Mouse (Mus musculus): ENCODE measurements at regions not wholly inside any gene's neighbourhood (a gene's known extent, or its start where the extent isn't known, plus 50 kb on each side); places are given as distances from the start of the nearest gene placed in this dataset.

GRCm38 (mm10) chr2:170294657-170295056 lies 133.0 kb downstream of the Bcas1 start:
- 91% methylated on average over 12 of the region's 12 CpGs for WGBS
- Histone ChIP-seq H3K4me3 (replicated peaks) (no peak overlapping the region), H3K4me1 (no peaks in the 10 kb centered on the region), H3K9ac (no peak overlapping the region), H3K36me3 (replicated peaks) (no peaks in the 10 kb centered on the region), H3K27me3 (peaks cover 5% of the 10 kb centered on the region; the same call in 1 of the 2 replicates), H3K9me3 (no peaks in the 10 kb centered on the region), H3K27ac (no peak overlapping the region), H3K4me2 (no peak overlapping the region)
- no peak for ATAC-seq (ENCODE audit: low FRiP score)

DNA sequence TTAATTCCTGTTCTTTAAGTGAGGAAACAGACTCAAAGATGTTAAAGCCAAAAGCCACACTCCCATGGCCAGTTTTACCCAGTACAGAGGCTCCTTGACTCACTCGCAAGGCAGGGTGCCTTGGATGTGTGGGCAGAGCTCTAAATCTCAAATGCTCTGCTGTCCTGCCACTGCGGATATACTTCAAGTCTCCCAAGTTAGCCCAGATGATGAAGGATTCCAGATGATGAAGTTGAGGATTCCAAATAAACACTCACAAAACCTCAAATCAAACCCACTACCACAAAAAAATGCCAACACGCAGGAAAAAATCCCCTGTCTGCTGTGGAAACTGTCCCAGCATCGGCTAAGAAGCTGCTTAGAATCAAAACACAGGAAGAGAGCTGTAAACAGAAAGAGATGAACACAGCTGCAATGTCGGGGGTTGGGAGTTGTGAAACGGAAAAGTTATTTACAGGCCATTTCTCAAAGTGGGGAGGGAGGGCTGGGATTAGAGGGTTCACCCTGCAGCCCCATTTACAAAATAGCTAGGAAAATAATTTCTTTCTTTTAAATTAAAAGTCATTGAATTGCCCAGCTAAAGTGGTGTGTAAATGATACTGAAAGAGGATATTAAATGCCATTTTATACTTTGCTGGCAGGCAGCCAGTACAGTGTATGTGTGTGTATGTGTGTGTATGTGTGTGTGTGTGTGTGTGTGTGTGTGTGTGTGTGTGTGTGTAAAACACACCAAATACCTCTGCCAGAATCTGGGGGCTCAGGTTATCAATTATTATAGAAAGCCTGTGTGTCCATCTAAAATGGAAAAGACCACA lies 135.6 kb downstream of the Bcas1 start:
- H3K9ac ChIP-seq = no peak overlapping the region
- no peak overlapping the region for H3K27ac ChIP-seq
- no peaks in the 10 kb centered on the region for H3K9me3 ChIP-seq
- H3K4me3 ChIP-seq (replicated peaks) = no peak overlapping the region
- 45% methylated on average over 6 of the region's 6 CpGs for WGBS
- no peak overlapping the region for H3K4me2 ChIP-seq
- H3K4me1 ChIP-seq = peaks cover 17% of the 10 kb centered on the region
- H3K27me3 ChIP-seq = peaks cover 5% of the 10 kb centered on the region; the same call in 1 of the 2 replicates
- ATAC-seq (ENCODE audit: low FRiP score) = no peak
- no peaks in the 10 kb centered on the region for H3K36me3 ChIP-seq (replicated peaks)

GRCm38 (mm10) chr2:170289378-170289960 lies 138.2 kb downstream of the Bcas1 start:
- no peaks in the 10 kb centered on the region for H3K9me3 ChIP-seq
- H3K27me3 ChIP-seq = peaks cover 8% of the 10 kb centered on the region; the same call in 1 of the 2 replicates
- WGBS = 86% methylated on average over 9 of the region's 9 CpGs
- ATAC-seq (ENCODE audit: low FRiP score) = no peak
- no peak overlapping the region for H3K4me3 ChIP-seq (replicated peaks)
- H3K4me1 ChIP-seq = peaks cover 24% of the 10 kb centered on the region
- no peak overlapping the region for H3K4me2 ChIP-seq
- no peak overlapping the region for H3K9ac ChIP-seq
- no peaks in the 10 kb centered on the region for H3K36me3 ChIP-seq (replicated peaks)
- H3K27ac ChIP-seq = no peak overlapping the region

- H3K27me3 ChIP-seq = peaks cover 8% of the 10 kb centered on the region
- H3K9me3 ChIP-seq = no peaks in the 10 kb centered on the region
- H3K27ac ChIP-seq = peak overlapping the region; percentile 42; the same call in 1 of the 2 replicates
- H3K4me1 ChIP-seq = peaks cover 24% of the 10 kb centered on the region
- H3K4me3 ChIP-seq (replicated peaks) = no peak overlapping the region
- no peak overlapping the region for H3K9ac ChIP-seq
- no peak overlapping the region; the same call in 1 of the 2 replicates for H3K4me2 ChIP-seq
- ATAC-seq (ENCODE audit: low FRiP score) = no peak
- no peaks in the 10 kb centered on the region for H3K36me3 ChIP-seq (replicated peaks)
- WGBS = 52% methylated on average over 7 of the region's 7 CpGs
Observed at GRCm38 (mm10) chr2:170288787-170289186, 138.9 kb downstream of the Bcas1 start.

DNA sequence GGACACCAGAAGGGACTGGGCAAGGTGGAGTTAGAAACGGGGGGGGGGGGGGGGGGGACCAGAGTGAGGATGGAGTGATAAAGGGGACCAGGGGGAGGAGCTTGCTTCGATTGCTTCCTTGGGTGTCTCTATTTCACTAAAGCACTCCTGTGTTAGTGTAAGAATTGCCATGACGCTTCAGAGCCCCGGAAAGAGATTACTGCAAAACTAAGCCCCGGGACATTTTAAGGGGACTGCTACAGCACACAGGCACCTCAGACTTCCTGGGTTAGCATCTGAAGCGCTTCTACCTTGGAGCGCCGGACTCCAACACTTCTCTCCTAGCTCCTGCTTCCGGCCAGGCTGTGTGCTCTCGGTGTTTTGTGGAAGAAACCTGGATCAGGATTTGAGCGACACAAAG lies 139.4 kb downstream of the Bcas1 start:
- Histone ChIP-seq H3K9me3 (no peaks in the 10 kb centered on the region), H3K36me3 (replicated peaks) (no peaks in the 10 kb centered on the region), H3K27ac (peak overlapping the region; percentile 42), H3K27me3 (peaks cover 8% of the 10 kb centered on the region), H3K9ac (no peak overlapping the region), H3K4me2 (peak overlapping the region; percentile 88), H3K4me3 (replicated peaks) (peak overlapping the region; percentile 5; the same call in 1 of the 2 replicates), H3K4me1 (peaks cover 24% of the 10 kb centered on the region)
- 6% methylated on average over 11 of the region's 11 CpGs for WGBS
- no peak for ATAC-seq (ENCODE audit: low FRiP score)

DNA sequence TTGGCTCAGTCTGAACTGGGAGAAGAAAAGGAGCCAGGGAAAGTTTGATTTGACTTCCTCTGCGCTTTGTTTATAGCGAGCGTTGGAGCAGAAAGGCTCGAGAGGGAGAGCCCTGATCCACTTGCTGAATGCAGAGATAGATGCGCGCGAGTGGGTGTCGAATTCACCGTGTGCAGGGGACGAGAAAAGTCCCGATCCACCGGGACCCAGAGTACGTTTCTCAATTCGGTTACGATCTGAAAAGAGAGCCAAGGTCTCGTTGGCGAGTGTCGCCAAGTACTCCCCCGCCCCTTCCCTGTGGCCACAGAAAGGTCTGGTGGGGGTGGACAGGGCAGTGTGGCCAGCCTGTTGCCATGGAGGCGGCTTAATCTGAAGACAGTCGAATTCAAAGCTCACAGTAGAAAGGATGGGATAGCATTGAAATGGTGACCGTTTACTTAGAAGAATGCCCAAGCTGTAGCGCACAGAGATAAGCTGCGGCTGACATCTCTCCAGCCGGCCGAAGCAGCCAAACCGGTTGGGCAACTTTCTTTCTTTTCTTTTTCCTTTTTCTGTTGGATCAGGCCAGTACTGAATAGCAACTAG lies 139.5 kb upstream of the Zfp217 start:
- H3K36me3 ChIP-seq (replicated peaks) = no peaks in the 10 kb centered on the region
- H3K9ac ChIP-seq = peak overlapping the region; percentile 49
- WGBS = under 1% methylated on average over 27 of the region's 27 CpGs
- H3K27me3 ChIP-seq = peaks cover 8% of the 10 kb centered on the region
- peaks cover 28% of the 10 kb centered on the region for H3K4me1 ChIP-seq
- peak overlapping the region; percentile 88 for H3K4me2 ChIP-seq
- H3K27ac ChIP-seq = peak overlapping the region; percentile 71
- peak overlapping the region; percentile 41 for H3K4me3 ChIP-seq (replicated peaks)
- no peaks in the 10 kb centered on the region for H3K9me3 ChIP-seq
- peak; percentile 67 for ATAC-seq (ENCODE audit: low FRiP score)

GRCm38 (mm10) chr2:170286773-170287172 lies 138.9 kb upstream of the Zfp217 start:
- Histone ChIP-seq H3K4me3 (replicated peaks) (peak overlapping the region; percentile 41; the same call in 1 of the 2 replicates), H3K9ac (peak overlapping the region; percentile 49; the same call in 1 of the 2 replicates), H3K4me2 (peak overlapping the region; percentile 88), H3K27me3 (peaks cover 8% of the 10 kb centered on the region), H3K9me3 (no peaks in the 10 kb centered on the region), H3K4me1 (peaks cover 30% of the 10 kb centered on the region), H3K36me3 (replicated peaks) (no peaks in the 10 kb centered on the region), H3K27ac (peak overlapping the region; percentile 71)
- no peak for ATAC-seq (ENCODE audit: low FRiP score)
- WGBS = 1% methylated on average over 8 of the region's 8 CpGs

DNA sequence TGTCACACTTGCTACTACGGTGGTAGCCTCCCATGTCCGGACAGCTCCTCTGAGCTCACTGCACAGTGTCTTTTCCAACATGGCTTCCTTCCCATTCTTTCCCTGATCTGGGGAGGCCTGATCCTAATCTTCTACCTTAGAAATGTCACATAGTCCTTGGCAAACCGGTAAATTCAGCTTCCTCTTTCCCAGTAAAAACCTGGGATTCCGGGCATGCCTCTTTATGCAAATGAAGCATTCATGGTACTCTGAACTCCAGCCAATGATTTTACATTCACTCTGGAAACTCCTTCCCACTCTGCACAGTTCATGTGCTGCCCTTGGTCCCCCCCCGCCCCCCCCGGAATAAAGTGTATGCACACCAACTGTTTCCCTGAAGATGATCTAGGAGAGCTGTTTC lies 134.6 kb upstream of the Zfp217 start:
- WGBS = 65% methylated on average over 6 of the region's 6 CpGs
- ATAC-seq (ENCODE audit: low FRiP score) = no peak
- no peak overlapping the region for H3K4me2 ChIP-seq
- peaks cover 16% of the 10 kb centered on the region for H3K4me1 ChIP-seq
- no peak overlapping the region for H3K4me3 ChIP-seq (replicated peaks)
- H3K9me3 ChIP-seq = no peaks in the 10 kb centered on the region
- peaks cover 3% of the 10 kb centered on the region for H3K27me3 ChIP-seq
- no peaks in the 10 kb centered on the region for H3K36me3 ChIP-seq (replicated peaks)
- H3K27ac ChIP-seq = no peak overlapping the region
- H3K9ac ChIP-seq = no peak overlapping the region

DNA sequence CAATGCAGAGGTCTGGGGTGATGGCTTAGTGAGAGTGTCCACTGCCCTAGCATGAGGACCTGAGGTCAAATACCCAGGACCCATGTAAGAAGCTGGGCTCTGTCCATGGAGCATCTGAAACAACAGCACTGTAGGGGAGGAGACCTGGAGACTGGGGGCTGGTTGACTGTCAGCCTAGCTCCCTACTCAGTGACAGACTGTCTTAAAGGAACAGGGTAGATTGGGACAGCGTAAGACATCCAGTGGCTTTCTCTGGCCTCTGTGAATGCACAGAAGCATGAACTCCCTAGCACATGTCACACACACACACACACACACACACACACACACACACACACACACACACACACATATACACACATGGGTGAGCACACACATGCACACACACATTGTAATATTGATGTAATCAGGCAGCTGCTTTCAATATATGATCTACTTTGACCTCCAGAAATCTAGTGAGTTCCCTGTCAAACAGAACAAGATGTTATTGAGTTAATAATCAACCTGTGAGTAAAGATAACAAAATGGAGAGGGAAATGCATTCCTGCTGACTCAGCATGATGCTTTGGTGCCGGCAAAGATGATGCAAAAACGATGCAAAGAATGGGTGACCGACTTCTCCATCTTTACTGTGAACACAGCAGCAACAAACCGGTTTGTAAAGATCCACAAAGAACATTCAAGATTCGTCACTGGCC lies 133.6 kb upstream of the Zfp217 start:
- Histone ChIP-seq H3K9ac (no peak overlapping the region), H3K27ac (no peak overlapping the region), H3K4me2 (no peak overlapping the region), H3K4me3 (replicated peaks) (no peak overlapping the region), H3K4me1 (0 out of 2 replicates have a peak, but pooled peaks cover 6% of the 10 kb centered on the region), H3K9me3 (no peaks in the 10 kb centered on the region), H3K36me3 (replicated peaks) (no peaks in the 10 kb centered on the region), H3K27me3 (peaks cover 3% of the 10 kb centered on the region)
- ATAC-seq (ENCODE audit: low FRiP score) = no peak
- WGBS = 89% methylated on average over 6 of the region's 6 CpGs

DNA sequence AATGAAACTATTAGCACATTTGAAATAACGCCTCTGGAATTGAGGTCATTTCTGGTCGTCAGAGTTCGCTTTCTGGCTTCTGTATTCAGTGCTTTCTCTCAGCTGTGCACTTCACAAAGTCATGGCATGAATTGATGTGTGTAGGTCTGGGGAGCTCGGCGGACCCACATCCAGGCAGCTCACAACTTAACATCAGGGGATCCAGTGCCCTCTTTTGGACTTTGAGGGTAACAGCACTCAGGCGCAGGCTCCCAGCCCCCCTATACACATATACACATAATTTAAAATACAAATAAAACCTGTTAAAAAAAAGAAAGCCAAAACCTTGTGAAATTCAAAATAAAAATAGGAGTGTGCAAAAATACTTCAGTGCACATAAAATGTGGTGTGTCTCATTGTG lies 132.8 kb upstream of the Zfp217 start:
- Histone ChIP-seq H3K9ac (no peak overlapping the region), H3K4me1 (0 out of 2 replicates have a peak, but pooled peaks cover 5% of the 10 kb centered on the region), H3K4me3 (replicated peaks) (no peak overlapping the region), H3K4me2 (no peak overlapping the region), H3K36me3 (replicated peaks) (no peaks in the 10 kb centered on the region), H3K9me3 (no peaks in the 10 kb centered on the region), H3K27me3 (no peaks in the 10 kb centered on the region; the same call in 1 of the 2 replicates), H3K27ac (no peak overlapping the region)
- WGBS = 69% methylated on average over 6 of the region's 6 CpGs
- no peak for ATAC-seq (ENCODE audit: low FRiP score)

DNA sequence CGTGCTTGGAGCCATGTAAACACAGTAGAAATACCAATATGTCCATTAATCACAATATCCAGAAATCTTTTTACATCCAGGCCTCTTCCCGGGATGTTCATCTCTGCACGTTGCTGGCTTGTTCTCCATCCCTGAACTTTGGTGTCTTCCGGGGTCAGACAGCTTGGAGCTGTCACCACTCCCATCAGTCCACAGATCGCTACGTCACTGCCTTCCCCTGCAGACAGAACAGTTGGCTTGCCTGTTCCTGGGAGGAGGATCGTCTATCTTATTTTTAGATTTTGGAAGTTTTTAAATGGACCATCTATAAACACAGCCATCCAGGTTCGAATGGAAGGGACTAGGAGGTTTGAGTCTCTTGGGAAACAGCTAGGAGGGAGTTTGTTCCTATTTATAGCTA lies 130.0 kb upstream of the Zfp217 start:
- Histone ChIP-seq H3K4me2 (no peak overlapping the region), H3K27me3 (no peaks in the 10 kb centered on the region), H3K9me3 (peaks cover 4% of the 10 kb centered on the region; the same call in 1 of the 2 replicates), H3K36me3 (replicated peaks) (no peaks in the 10 kb centered on the region), H3K27ac (no peak overlapping the region), H3K4me1 (0 out of 2 replicates have a peak, but pooled peaks cover 5% of the 10 kb centered on the region), H3K4me3 (replicated peaks) (no peak overlapping the region), H3K9ac (no peak overlapping the region)
- ATAC-seq (ENCODE audit: low FRiP score) = no peak
- 83% methylated on average over 8 of the region's 8 CpGs for WGBS

Measured in forebrain, embryonic 12.5 days (tissue).